Mouse (Mus musculus) spleen, adult 2 months (tissue): ENCODE data around the gene Gpr141.
"Not testable (repeated sequence)": the region's sequence is repeated elsewhere in the genome, so short reads cannot be mapped to it uniquely, and the experiment has no call there.

Experiments
- CTCF ChIP-seq: fragments of 200-500 bp; IDR thresholded peaks from 2 replicates; pipeline ENCODE4 v1.5.1; 2011; ENCODE audit warnings: mild to moderate bottlenecking, inconsistent platforms; ENCODE audit not compliant: insufficient read depth, insufficient read length, insufficient replicate concordance; ENCODE audit errors: extremely low read depth
- POLR2A ChIP-seq: fragments of 200-500 bp; IDR thresholded peaks from 2 replicates; pipeline ENCODE4 v1.6.1; 2011; ENCODE audit warnings: low read depth, low read length, inconsistent platforms

- not testable (repeated sequence) for TF ChIP-seq CTCF, POLR2A
Measured at GRCm38 (mm10) chr13:19787946-19788345, 36.1 kb downstream of the Gpr141 start.
